Mouse (Mus musculus) embryonic facial prominence, embryonic 11.5 days (tissue): ENCODE results near the gene Nrros. TPM values are rescaled to one million over a fixed set of nuclear protein-coding genes. Genes with fewer than 3 reads are reported as not detected.
"Not testable (repeated sequence)": the region's sequence is repeated elsewhere in the genome, so short reads cannot be mapped to it uniquely, and the experiment has no call there.

ENCODE experiments used
- ATAC-seq: fragments of 200-750 bp; cut with Nextera tagmentation; replicated peaks from 2 replicates; pipeline ENCODE4 v1.8.0; 2017; ENCODE audit warnings: low read depth; ENCODE audit not compliant: insufficient number of reproducible peaks, low FRiP score, low TSS enrichment
- DNase-seq: peaks from one replicate; pipeline ENCODE4 v3.0.0-alpha.2; 2015; ENCODE audit warnings: low spot score
- H3K27ac ChIP-seq: fragments of 300-500 bp; sonication (generic); replicated peaks from 2 replicates; pipeline ENCODE4 v1.5.1; 2014; ENCODE audit warnings: mild to moderate bottlenecking, low read depth, low read length, control low read depth
- H3K27me3 ChIP-seq: fragments of 300-500 bp; sonication (generic); 2 replicates; pipeline ENCODE4 v1.6.1; 2014; ENCODE audit warnings: mild to moderate bottlenecking, low read length, moderate library complexity, mixed read lengths; ENCODE audit not compliant: control insufficient read depth, insufficient read depth
- H3K36me3 ChIP-seq: fragments of 300-500 bp; sonication (generic); replicated peaks from 2 replicates; pipeline ENCODE4 v1.6.1; 2014; ENCODE audit warnings: low read depth, mild to moderate bottlenecking, low read length, moderate library complexity, mixed read lengths; ENCODE audit not compliant: control insufficient read depth, insufficient read depth
- H3K4me1 ChIP-seq: fragments of 300-500 bp; sonication (generic); 2 replicates; pipeline ENCODE4 v1.6.1; 2014; ENCODE audit warnings: low read length, mixed read lengths; ENCODE audit not compliant: control insufficient read depth, insufficient read depth
- H3K4me2 ChIP-seq: fragments of 300-500 bp; sonication (generic); 2 replicates; pipeline ENCODE4 v1.6.1; 2014; ENCODE audit warnings: low read depth, mild to moderate bottlenecking, control low read depth, low read length, moderate library complexity
- H3K4me3 ChIP-seq: fragments of 300-500 bp; sonication (generic); 2 replicates; pipeline ENCODE4 v1.5.1; 2014; ENCODE audit warnings: low read depth, low read length, control low read depth
- H3K9ac ChIP-seq: fragments of 300-500 bp; sonication (generic); replicated peaks from 2 replicates; pipeline ENCODE4 v1.6.1; 2014; ENCODE audit warnings: mild to moderate bottlenecking, control low read depth, low read length
- H3K9me3 ChIP-seq: fragments of 300-500 bp; sonication (generic); replicated peaks from 2 replicates; pipeline ENCODE4 v1.6.1; 2016; ENCODE audit warnings: mild to moderate bottlenecking, low read length, inconsistent platforms, mixed read lengths; ENCODE audit not compliant: control insufficient read depth
- WGBS: fragments of 180-500 bp; shearing (Covaris S2); extraction: QIAGEN DNeasy Blood & Tissue Kit; methylation state at CpG from one replicate; pipeline ENCODE4 v1.1.7; 2014; 5-methylcytosine and 5-hydroxymethylcytosine counted together
- polyA plus RNA-seq: library from polyadenylated mRNA; unstranded; fragments of >200 nt; fragmentation: Nextera tagmentation; extraction: Ambion mirVana; gene quantifications from 2 replicates; pipeline ENCODE4 v1.2.1, GENCODE M21; 2014

Nrros gene
- polyA plus RNA-seq, 1 experiment from 2014 or later = 9.5 TPM

- H3K9ac ChIP-seq = no peak overlapping the region
- no peak overlapping the region for H3K4me2 ChIP-seq
- no peaks in the 10 kb centered on the region for H3K9me3 ChIP-seq
- 95% methylated on average over 2 of the region's 2 CpGs for WGBS
- no peak overlapping the region for H3K27ac ChIP-seq
- DNase-seq = no peak
- no peak overlapping the region for H3K4me3 ChIP-seq
- no peak for ATAC-seq
- H3K4me1 ChIP-seq = no peaks in the 10 kb centered on the region
- no peaks in the 10 kb centered on the region for H3K27me3 ChIP-seq
- no peaks in the 10 kb centered on the region; the same call in none of the 2 replicates for H3K36me3 ChIP-seq
Measured at GRCm38 (mm10) chr16:32108578-32108977, 56.8 kb downstream of the Nrros start.

- Histone ChIP-seq H3K4me3 (no peak overlapping the region), H3K36me3 (no peaks in the 10 kb centered on the region; the same call in none of the 2 replicates), H3K9me3 (no peaks in the 10 kb centered on the region), H3K27me3 (no peaks in the 10 kb centered on the region), H3K4me2 (no peak overlapping the region), H3K4me1 (no peaks in the 10 kb centered on the region), H3K27ac (no peak overlapping the region), H3K9ac (no peak overlapping the region)
- DNase-seq (no peak), ATAC-seq (no peak)
- WGBS = 82% methylated on average over 7 of the region's 7 CpGs
Measured at GRCm38 (mm10) chr16:32108170-32108569, 57.2 kb downstream of the Nrros start.

GRCm38 (mm10) chr16:32107342-32108045 is 57.9 kb downstream of the Nrros start:
- ATAC-seq (no peak), DNase-seq (no peak)
- no peak overlapping the region for H3K4me3 ChIP-seq
- no peak overlapping the region for H3K4me2 ChIP-seq
- H3K27me3 ChIP-seq = no peaks in the 10 kb centered on the region
- no peak overlapping the region for H3K27ac ChIP-seq
- no peaks in the 10 kb centered on the region for H3K4me1 ChIP-seq
- 88% methylated on average over 12 of the region's 12 CpGs for WGBS
- no peak overlapping the region for H3K9ac ChIP-seq
- no peaks in the 10 kb centered on the region; the same call in none of the 2 replicates for H3K36me3 ChIP-seq
- H3K9me3 ChIP-seq = no peaks in the 10 kb centered on the region

DNA sequence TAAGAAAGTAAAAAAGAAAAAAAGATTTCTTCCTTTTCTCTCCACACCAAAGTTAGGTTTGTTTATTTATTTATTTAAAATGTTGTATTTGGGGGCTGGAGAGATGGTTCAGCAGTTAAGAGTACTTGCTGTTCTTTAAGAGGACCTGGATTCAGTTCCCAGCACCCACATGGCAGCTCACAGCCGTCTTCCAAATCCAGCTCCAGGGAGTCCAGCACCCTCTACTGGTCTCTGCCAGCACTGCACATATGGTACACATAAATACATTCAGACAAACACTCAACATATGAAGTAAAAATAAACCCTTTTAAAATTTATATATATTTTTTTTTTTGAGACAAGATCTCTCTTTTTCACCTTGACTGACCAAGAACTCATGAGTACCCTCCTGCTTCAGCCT is 59.7 kb downstream of the Nrros start:
- no peak overlapping the region for H3K9ac ChIP-seq
- DNase-seq (no peak), ATAC-seq (no peak)
- 94% methylated on average over 1 of the region's 1 CpGs for WGBS
- no peaks in the 10 kb centered on the region for H3K9me3 ChIP-seq
- H3K4me3 ChIP-seq = no peak overlapping the region
- no peak overlapping the region for H3K4me2 ChIP-seq
- H3K27me3 ChIP-seq = no peaks in the 10 kb centered on the region
- no peaks in the 10 kb centered on the region; the same call in none of the 2 replicates for H3K36me3 ChIP-seq
- H3K4me1 ChIP-seq = no peaks in the 10 kb centered on the region
- H3K27ac ChIP-seq = no peak overlapping the region

DNA sequence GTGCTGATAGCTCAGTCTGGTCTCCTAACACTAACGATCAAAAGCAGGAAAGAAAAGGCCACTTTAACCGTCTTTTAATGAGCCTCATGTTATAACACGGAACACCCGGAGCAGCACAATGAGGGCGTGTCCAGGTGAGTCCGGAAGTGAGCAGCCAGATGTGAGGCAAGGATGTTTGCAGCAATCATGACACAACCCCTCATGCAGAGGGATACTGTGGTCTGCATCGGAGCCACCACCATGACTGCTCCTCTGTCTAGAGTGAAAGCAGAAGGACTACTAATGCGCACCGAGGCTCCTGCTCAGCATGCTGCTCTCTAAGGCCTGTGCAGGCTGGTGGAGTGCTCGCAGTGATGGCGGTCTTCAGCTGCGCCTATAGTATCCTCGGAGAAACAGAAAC is 63.1 kb downstream of the Nrros start:
- Histone ChIP-seq H3K9me3 (no peaks in the 10 kb centered on the region), H3K36me3 (no peaks in the 10 kb centered on the region; the same call in none of the 2 replicates), H3K27me3 (no peaks in the 10 kb centered on the region), H3K4me1 (no peaks in the 10 kb centered on the region), H3K4me2 (no peak overlapping the region), H3K27ac (no peak overlapping the region), H3K4me3 (no peak overlapping the region), H3K9ac (no peak overlapping the region)
- WGBS = 90% methylated on average over 13 of the region's 13 CpGs
- no peak for ATAC-seq
- no peak for DNase-seq

GRCm38 (mm10) chr16:32099638-32100150 is 65.7 kb downstream of the Nrros start, which contains the start of the genes Pigx and Cep19:
Gene Pigx (minus strand): TSS chr16:32099740.
Gene Cep19 (plus strand): TSS chr16:32099800.
- Histone ChIP-seq H3K27ac (peak within 1 kb of the TSS; percentile 84), H3K9me3 (no peaks in the 10 kb centered on the region), H3K4me1 (no peaks in the 10 kb centered on the region), H3K36me3 (no peaks in the 10 kb centered on the region; the same call in 1 of the 2 replicates), H3K4me2 (peak within 1 kb of the TSS; percentile 65), H3K9ac (peak within 1 kb of the TSS; percentile 96), H3K27me3 (no peaks in the 10 kb centered on the region), H3K4me3 (peak within 1 kb of the TSS; percentile 93)
- peak; percentile 97 for ATAC-seq
- DNase-seq = peak; percentile 96
- WGBS = under 1% methylated on average over 34 of the region's 34 CpGs

- DNase-seq (peak; percentile 47), ATAC-seq (peak; percentile 72)
- H3K27ac ChIP-seq = peak overlapping the region; percentile 84
- H3K4me3 ChIP-seq = peak overlapping the region; percentile 93
- H3K9me3 ChIP-seq = no peaks in the 10 kb centered on the region
- no peaks in the 10 kb centered on the region for H3K4me1 ChIP-seq
- WGBS = under 1% methylated on average over 39 of the region's 39 CpGs
- H3K4me2 ChIP-seq = peak overlapping the region; percentile 65
- H3K36me3 ChIP-seq = no peaks in the 10 kb centered on the region
- H3K9ac ChIP-seq = peak overlapping the region; percentile 96
- H3K27me3 ChIP-seq = no peaks in the 10 kb centered on the region
Measured at GRCm38 (mm10) chr16:32098897-32099637, 66.3 kb downstream of the Nrros start.

DNA sequence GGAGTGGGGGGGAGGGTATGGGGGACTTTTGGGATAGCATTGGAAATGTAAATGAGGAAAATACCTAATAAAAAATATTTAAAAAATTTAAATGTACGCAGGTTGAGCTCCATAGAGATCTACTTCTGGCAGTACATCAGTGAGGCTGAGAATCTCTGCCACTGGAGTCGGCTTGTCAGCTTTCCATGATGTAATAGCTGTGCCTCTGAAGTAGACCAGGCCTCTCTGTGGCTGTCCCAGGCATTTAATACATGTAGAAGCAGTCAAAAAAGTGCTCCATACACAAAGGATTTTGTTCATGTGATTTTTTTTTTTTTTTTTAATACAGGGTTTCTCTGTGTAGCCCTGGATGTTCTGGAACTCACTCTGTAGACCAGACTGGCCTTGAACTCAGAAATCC is 67.6 kb downstream of the Nrros start:
- not testable (repeated sequence) for H3K27me3 ChIP-seq, DNase-seq, H3K4me1 ChIP-seq, ATAC-seq, H3K27ac ChIP-seq, H3K4me3 ChIP-seq, H3K36me3 ChIP-seq, H3K9me3 ChIP-seq, H3K4me2 ChIP-seq, H3K9ac ChIP-seq
- 97% methylated on average over 2 of the region's 2 CpGs for WGBS
